Mouse (Mus musculus) lung, embryonic 16.5 days (tissue): ENCODE results near the gene Krt31. TPM values are rescaled to one million over a fixed set of nuclear protein-coding genes. Genes with fewer than 3 reads are reported as not detected.

Source experiments
- ATAC-seq: fragments of 200-750 bp; cut with Nextera tagmentation; 2 replicates; pipeline ENCODE4 v1.8.0; 2017; ENCODE audit warnings: low read depth, mild to moderate bottlenecking, moderate library complexity
- H3K27ac ChIP-seq: fragments of 300-500 bp; sonication (generic); 2 replicates; pipeline ENCODE4 v1.5.1; 2014; ENCODE audit warnings: mild to moderate bottlenecking, control low read depth, low read length
- H3K27me3 ChIP-seq: fragments of 300-500 bp; sonication (generic); 2 replicates; pipeline ENCODE4 v1.6.1; 2014; ENCODE audit warnings: low read depth, low read length, mixed read lengths; ENCODE audit not compliant: control insufficient read depth, insufficient read depth
- H3K36me3 ChIP-seq: fragments of 300-500 bp; sonication (generic); 2 replicates; pipeline ENCODE4 v1.6.1; 2014; ENCODE audit warnings: low read length; ENCODE audit not compliant: control insufficient read depth, insufficient read depth
- H3K4me1 ChIP-seq: fragments of 300-500 bp; sonication (generic); replicated peaks from 2 replicates; pipeline ENCODE4 v1.6.1; 2014; ENCODE audit warnings: low read length, mixed read lengths; ENCODE audit not compliant: control insufficient read depth, insufficient read depth
- H3K4me2 ChIP-seq: fragments of 300-500 bp; sonication (generic); 2 replicates; pipeline ENCODE4 v1.6.1; 2014; ENCODE audit warnings: low read depth, low read length, control low read depth
- H3K4me3 ChIP-seq: fragments of 300-500 bp; sonication (generic); 2 replicates; pipeline ENCODE4 v1.5.1; 2014; ENCODE audit warnings: mild to moderate bottlenecking, low read length, control low read depth
- H3K9ac ChIP-seq: fragments of 300-500 bp; sonication (generic); 2 replicates; pipeline ENCODE4 v1.6.1; 2014; ENCODE audit warnings: low read length, control low read depth
- H3K9me3 ChIP-seq: fragments of 300-500 bp; sonication (generic); 2 replicates; pipeline ENCODE4 v1.6.1; 2016; ENCODE audit warnings: low read length; ENCODE audit not compliant: control insufficient read depth
- WGBS: fragments of 180-500 bp; shearing (Covaris S2); extraction: QIAGEN DNeasy Blood & Tissue Kit; methylation state at CpG from one replicate; pipeline ENCODE4 v1.1.7; 2014; 5-methylcytosine and 5-hydroxymethylcytosine counted together
- polyA plus RNA-seq: library from polyadenylated mRNA; unstranded; fragments of >200 nt; fragmentation: Nextera tagmentation; extraction: Ambion mirVana; gene quantifications from 2 replicates; pipeline ENCODE4 v1.2.1, GENCODE M21; 2015

Gene Krt31
- polyA plus RNA-seq, 1 experiment from 2014 or later = 0.10 TPM

DNA sequence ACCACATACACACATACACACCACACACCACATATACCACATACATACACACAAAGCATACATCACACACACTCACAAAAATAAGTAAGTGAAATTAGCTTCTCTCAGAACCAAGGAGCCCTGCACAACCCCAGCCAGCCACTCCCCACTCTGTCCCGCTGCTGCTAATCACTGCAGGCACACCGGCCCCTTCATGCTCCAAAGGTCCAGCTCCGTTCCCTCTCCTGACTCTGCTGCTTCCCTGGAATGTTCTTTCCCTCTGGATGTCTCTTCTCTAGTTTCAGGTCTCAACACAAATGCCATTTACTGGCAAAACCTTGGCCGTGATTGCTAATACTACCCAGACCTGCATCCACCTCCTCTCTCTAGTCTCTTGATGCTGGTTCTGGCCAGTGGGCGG lies 39.7 kb downstream of the Krt31 start:
- Histone ChIP-seq H3K27me3 (no peaks in the 10 kb centered on the region), H3K9me3 (no peaks in the 10 kb centered on the region), H3K9ac (no peak overlapping the region), H3K36me3 (no peaks in the 10 kb centered on the region), H3K4me3 (no peak overlapping the region), H3K4me1 (peaks cover 3% of the 10 kb centered on the region; the same call in 1 of the 2 replicates), H3K4me2 (no peak overlapping the region), H3K27ac (no peak overlapping the region)
- no peak for ATAC-seq
- 83% methylated on average over 5 of the region's 5 CpGs for WGBS

DNA sequence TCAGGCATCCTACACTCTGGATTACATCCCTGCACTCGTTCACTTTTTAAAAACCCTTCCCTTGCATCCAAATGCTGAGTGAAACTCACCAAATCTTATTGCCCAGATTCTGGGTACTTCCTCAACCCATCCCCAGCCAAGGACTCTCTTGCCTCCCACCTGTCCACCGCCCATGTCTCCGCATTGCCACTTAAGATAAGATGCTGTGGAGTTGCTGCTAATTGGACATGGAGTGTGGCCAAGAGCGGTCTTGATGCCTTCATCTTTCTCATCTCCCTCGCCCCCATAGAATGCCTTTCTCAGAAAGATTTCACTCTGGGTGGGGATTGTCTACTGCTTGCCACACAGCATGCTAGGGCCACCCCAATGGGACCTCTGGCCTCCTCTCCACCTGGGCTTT lies 42.0 kb downstream of the Krt31 start:
- H3K9me3 ChIP-seq = no peaks in the 10 kb centered on the region
- no peak overlapping the region for H3K9ac ChIP-seq
- 79% methylated on average over 5 of the region's 5 CpGs for WGBS
- no peak overlapping the region for H3K4me2 ChIP-seq
- no peak overlapping the region for H3K4me3 ChIP-seq
- no peaks in the 10 kb centered on the region for H3K27me3 ChIP-seq
- no peaks in the 10 kb centered on the region for H3K36me3 ChIP-seq
- no peak overlapping the region for H3K27ac ChIP-seq
- ATAC-seq = no peak
- no peaks in the 10 kb centered on the region for H3K4me1 ChIP-seq

DNA sequence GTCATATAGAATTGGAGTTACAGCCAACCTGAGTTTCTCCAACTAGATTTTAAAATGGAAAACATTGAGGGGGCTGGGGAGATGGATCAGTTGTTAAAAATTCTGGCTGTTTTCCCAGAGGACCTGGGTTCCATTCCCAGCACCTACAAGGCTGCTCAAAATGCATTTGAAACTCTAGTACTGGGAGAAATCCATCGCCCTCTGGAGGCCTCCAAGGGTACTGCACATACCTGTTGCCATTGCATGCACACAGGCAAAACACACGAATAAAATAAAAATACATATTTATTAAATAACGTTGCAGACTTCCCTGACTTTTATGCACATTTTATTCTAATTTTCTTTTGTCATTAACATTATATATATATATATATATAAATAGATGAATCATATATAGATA lies 43.7 kb downstream of the Krt31 start:
- WGBS = 52% methylated on average over 3 of the region's 3 CpGs
- no peaks in the 10 kb centered on the region for H3K27me3 ChIP-seq
- no peak overlapping the region for H3K4me2 ChIP-seq
- no peak overlapping the region for H3K4me3 ChIP-seq
- H3K9ac ChIP-seq = no peak overlapping the region
- H3K4me1 ChIP-seq = no peaks in the 10 kb centered on the region
- no peak for ATAC-seq
- no peak overlapping the region for H3K27ac ChIP-seq
- H3K36me3 ChIP-seq = no peaks in the 10 kb centered on the region
- no peaks in the 10 kb centered on the region for H3K9me3 ChIP-seq

- Histone ChIP-seq H3K27ac (peak overlapping the region; percentile 47; the same call in 1 of the 2 replicates), H3K4me1 (no peaks in the 10 kb centered on the region), H3K4me2 (no peak overlapping the region), H3K9me3 (no peaks in the 10 kb centered on the region), H3K27me3 (no peaks in the 10 kb centered on the region), H3K4me3 (no peak overlapping the region), H3K9ac (no peak overlapping the region), H3K36me3 (no peaks in the 10 kb centered on the region)
- WGBS = 56% methylated on average over 8 of the region's 8 CpGs
- ATAC-seq = no peak
These were observed 44.4 kb downstream of the Krt31 start for GRCm38 (mm10) chr11:100005905-100006304.

GRCm38 (mm10) chr11:100004846-100005245 lies 45.5 kb downstream of the Krt31 start:
- 18% methylated on average over 6 of the region's 6 CpGs for WGBS
- no peaks in the 10 kb centered on the region for H3K9me3 ChIP-seq
- H3K27ac ChIP-seq = no peak overlapping the region
- no peaks in the 10 kb centered on the region for H3K4me1 ChIP-seq
- ATAC-seq = no peak
- no peak overlapping the region for H3K4me3 ChIP-seq
- no peaks in the 10 kb centered on the region for H3K36me3 ChIP-seq
- no peak overlapping the region for H3K4me2 ChIP-seq
- no peak overlapping the region for H3K9ac ChIP-seq
- no peaks in the 10 kb centered on the region for H3K27me3 ChIP-seq

- H3K27me3 ChIP-seq = peaks cover 3% of the 10 kb centered on the region; the same call in 1 of the 2 replicates
- WGBS = 80% methylated on average over 7 of the region's 7 CpGs
- H3K36me3 ChIP-seq = no peaks in the 10 kb centered on the region
- ATAC-seq = no peak
- H3K4me3 ChIP-seq = no peak overlapping the region
- no peak overlapping the region for H3K27ac ChIP-seq
- no peaks in the 10 kb centered on the region for H3K9me3 ChIP-seq
- peaks cover 2% of the 10 kb centered on the region; the same call in 1 of the 2 replicates for H3K4me1 ChIP-seq
- no peak overlapping the region for H3K9ac ChIP-seq
- H3K4me2 ChIP-seq = no peak overlapping the region
These were observed 51.3 kb downstream of the Krt31 start for GRCm38 (mm10) chr11:99999091-99999490.

Other genes with a start within 250 kb of the Krt31 start
- not detected in 2 replicates for gene Gm11554, start 246.1 kb downstream of the Krt31 start, polyA plus RNA-seq
- gene Krtap4-13, start 240.7 kb downstream of the Krt31 start, polyA plus RNA-seq = not detected in 2 replicates
- not detected in 2 replicates for gene Gm11564, start 234.9 kb downstream of the Krt31 start, polyA plus RNA-seq
- gene 2300003K06Rik, start 212.5 kb downstream of the Krt31 start, polyA plus RNA-seq = not detected in 2 replicates
- not detected in 2 replicates for gene Krtap4-16, start 198.9 kb downstream of the Krt31 start, polyA plus RNA-seq
- not detected in 2 replicates for gene Gm11568, start 192.6 kb downstream of the Krt31 start, polyA plus RNA-seq
- not detected in 2 replicates for gene Gm11559, start 186.1 kb downstream of the Krt31 start, polyA plus RNA-seq
- gene Krtap9-1, start 177.2 kb downstream of the Krt31 start, polyA plus RNA-seq = not detected in 2 replicates
- not detected in 2 replicates for gene Gm11567, start 171.4 kb downstream of the Krt31 start, polyA plus RNA-seq
- not detected in 2 replicates for gene Krtap31-1, start 142.6 kb downstream of the Krt31 start, polyA plus RNA-seq
- not detected in 2 replicates for gene Gm11565, start 135.8 kb downstream of the Krt31 start, polyA plus RNA-seq
- not detected in 2 replicates for gene Krtap31-2, start 114.3 kb downstream of the Krt31 start, polyA plus RNA-seq
- not detected in 2 replicates for gene Krtap9-5, start 102.1 kb downstream of the Krt31 start, polyA plus RNA-seq
- not detected in 2 replicates for gene Krtap29-1, start 71.5 kb downstream of the Krt31 start, polyA plus RNA-seq
- not detected in 2 replicates for gene Krtap16-1, start 64.0 kb downstream of the Krt31 start, polyA plus RNA-seq
- gene Krtap17-1, start 56.6 kb downstream of the Krt31 start, polyA plus RNA-seq = 0.83 and 1.2 TPM in 2 replicates
- gene Krt33a, start 34.3 kb downstream of the Krt31 start, polyA plus RNA-seq = not detected in 2 replicates
- not detected in 2 replicates for gene Krt33b, start 20.7 kb downstream of the Krt31 start, polyA plus RNA-seq
- 0.21 and 0.44 TPM in 2 replicates for gene Krt34, start 9.0 kb downstream of the Krt31 start, polyA plus RNA-seq
- gene Krt32, start 37.7 kb upstream of the Krt31 start, polyA plus RNA-seq = not detected in 2 replicates
- not detected in 2 replicates for gene Krt35, start 45.7 kb upstream of the Krt31 start, polyA plus RNA-seq
- 0.20 TPM in 1 of 2 replicates, not detected in the other for gene Krt36, start 55.1 kb upstream of the Krt31 start, polyA plus RNA-seq
- 4.5 and 8.2 TPM in 2 replicates for gene Krt13, start 71.0 kb upstream of the Krt31 start, polyA plus RNA-seq
- gene Krt15, start 85.4 kb upstream of the Krt31 start, polyA plus RNA-seq = 59.9 and 78.6 TPM in 2 replicates
- gene Krt19, start 98.1 kb upstream of the Krt31 start, polyA plus RNA-seq = 349 and 432 TPM in 2 replicates
- not detected in 2 replicates for gene Krt9, start 142.7 kb upstream of the Krt31 start, polyA plus RNA-seq
- 2.1 and 5.0 TPM in 2 replicates for gene Krt14, start 157.0 kb upstream of the Krt31 start, polyA plus RNA-seq
- not detected in 2 replicates for gene Krt16, start 198.4 kb upstream of the Krt31 start, polyA plus RNA-seq
- 8.4 and 15.5 TPM in 2 replicates for gene Krt17, start 210.5 kb upstream of the Krt31 start, polyA plus RNA-seq
- gene Krt42, start 219.3 kb upstream of the Krt31 start, polyA plus RNA-seq = not detected in 2 replicates